In genomic region chr6:141250984-141251383, GRCm38 (mm10) we compare ENCODE assay signal across 8 mouse cellular contexts. TPM values are rescaled to one million over a fixed set of nuclear protein-coding genes. Genes with fewer than 3 reads are reported as not detected.
DNase-seq lines count a peak whose midpoint lies in the region; ATAC-seq and TF ChIP-seq lines count a peak whose summit lies in the region.
"Had no signal": no experiment of that assay in that cellular context is flagged by ENCODE, and none has a peak within 500 bp of the region (broad histone marks: within the 10 kb centered on the region; RNA-seq: fewer than 3 reads in every experiment).

No protein-coding gene starts in this region.

- intact Hi-C loops in left cerebral cortex, postnatal 14 days (cut with DNase I), result loop anchor here (10.0 kb wide), 2 partner anchors 326 to 486 kb away; no protein-coding TSS in a partner anchor

- peak overlapping the region; percentile 69 for H3K4me3 ChIP-seq in lung, embryonic 16.5 days (ENCODE audit: low read length)
- H3K4me3 ChIP-seq in forebrain, postnatal 0 days (ENCODE audit: low read depth, low read length), result no peak overlapping the region
- peak overlapping the region; percentile 81 for H3K4me3 ChIP-seq in limb, embryonic 13.5 days
- peak overlapping the region; percentile 67 for H3K4me3 ChIP-seq in stomach, embryonic 15.5 days (replicated peaks)

- no peak overlapping the region for H3K27ac ChIP-seq in lung, embryonic 16.5 days (ENCODE audit: low read length)
- H3K27ac ChIP-seq in forebrain, postnatal 0 days (ENCODE audit: low read depth, low read length), result no peak overlapping the region
- no peak overlapping the region for H3K27ac ChIP-seq in limb, embryonic 13.5 days
- H3K27ac ChIP-seq in stomach, embryonic 15.5 days, result no peak overlapping the region

- no peak for DNase-seq in lung, adult 18-20 months
- no peak for DNase-seq in forebrain, postnatal 0 days
- no peak for DNase-seq in spleen, postnatal 14 days (ENCODE audit: low spot score in 2 of 2)
- DNase-seq in left cerebral cortex, postnatal 14 days (ENCODE audit: low spot score in 2 of 2), result no peak
- DNase-seq: spleen, adult 18-20 months had no signal

- 0 out of 2 replicates have a peak overlapping the region, but pooled peaks have one; percentile 6 for H3K9ac ChIP-seq in lung, embryonic 16.5 days (ENCODE audit: low read length)
- H3K9ac ChIP-seq in forebrain, postnatal 0 days, result no peak overlapping the region
- H3K9ac ChIP-seq in limb, embryonic 13.5 days, result peak overlapping the region; percentile 89
- peak overlapping the region; percentile 68; the same call in 1 of the 2 replicates for H3K9ac ChIP-seq in stomach, embryonic 15.5 days

- WGBS in lung, embryonic 16.5 days, result 37% methylated on average over 6 of the region's 6 CpGs
- WGBS in forebrain, postnatal 0 days, result 61% methylated on average over 6 of the region's 6 CpGs
- 37% methylated on average over 6 of the region's 6 CpGs for WGBS in limb, embryonic 13.5 days
- 36% methylated on average over 6 of the region's 6 CpGs for WGBS in stomach, embryonic 15.5 days

- H3K9me3 ChIP-seq in lung, embryonic 16.5 days (ENCODE audit: control insufficient read depth, low read length), result no peaks in the 10 kb centered on the region
- H3K9me3 ChIP-seq in forebrain, postnatal 0 days (ENCODE audit: low read length), result no peaks in the 10 kb centered on the region
- no peaks in the 10 kb centered on the region for H3K9me3 ChIP-seq in limb, embryonic 13.5 days
- H3K9me3 ChIP-seq in stomach, embryonic 15.5 days, result no peaks in the 10 kb centered on the region

- no peaks in the 10 kb centered on the region for H3K27me3 ChIP-seq in lung, embryonic 16.5 days (ENCODE audit: control insufficient read depth, insufficient read depth, low read depth, low read length)
- H3K27me3 ChIP-seq in forebrain, postnatal 0 days (ENCODE audit: insufficient read depth, low read length), result peaks cover 14% of the 10 kb centered on the region
- 0 out of 2 replicates have a peak, but pooled peaks cover 5% of the 10 kb centered on the region for H3K27me3 ChIP-seq in limb, embryonic 13.5 days
- H3K27me3 ChIP-seq in stomach, embryonic 15.5 days (replicated peaks), result 0 out of 2 replicates have a peak, but pooled peaks cover 13% of the 10 kb centered on the region

- peak overlapping the region; percentile 93 for H3K4me2 ChIP-seq in lung, embryonic 16.5 days (ENCODE audit: low read depth, low read length)
- H3K4me2 ChIP-seq in forebrain, postnatal 0 days (ENCODE audit: low read depth), result peak overlapping the region; percentile 87; the same call in 1 of the 2 replicates
- H3K4me2 ChIP-seq in limb, embryonic 13.5 days (replicated peaks), result peak overlapping the region; percentile 84
- peak overlapping the region; percentile 72 for H3K4me2 ChIP-seq in stomach, embryonic 15.5 days

- peaks cover 4% of the 10 kb centered on the region; the same call in 1 of the 2 replicates for H3K4me1 ChIP-seq in lung, embryonic 16.5 days (replicated peaks; ENCODE audit: control insufficient read depth, insufficient read depth, low read length)
- H3K4me1 ChIP-seq in forebrain, postnatal 0 days (ENCODE audit: insufficient read depth), result no peaks in the 10 kb centered on the region
- H3K4me1 ChIP-seq in limb, embryonic 13.5 days, result peaks cover 55% of the 10 kb centered on the region
- H3K4me1 ChIP-seq in stomach, embryonic 15.5 days, result peaks cover 10% of the 10 kb centered on the region; the same call in 1 of the 2 replicates

- no peak for ATAC-seq in lung, embryonic 16.5 days (ENCODE audit: low read depth)
- ATAC-seq in forebrain, postnatal 0 days, result no peak
- no peak for ATAC-seq in limb, embryonic 13.5 days (ENCODE audit: low FRiP score, low read depth)
- ATAC-seq in stomach, embryonic 15.5 days (ENCODE audit: insufficient read depth, low FRiP score, low read depth), result no peak

- no peak for TF ChIP-seq CTCF in forebrain, postnatal 0 days (IDR thresholded peaks at IDR 0.05; ENCODE audit: low read depth)

- no peaks in the 10 kb centered on the region for H3K36me3 ChIP-seq in lung, embryonic 16.5 days (ENCODE audit: control insufficient read depth, insufficient read depth, low read length)
- H3K36me3 ChIP-seq in forebrain, postnatal 0 days (ENCODE audit: insufficient read depth), result no peaks in the 10 kb centered on the region
- no peaks in the 10 kb centered on the region for H3K36me3 ChIP-seq in limb, embryonic 13.5 days
- no peaks in the 10 kb centered on the region for H3K36me3 ChIP-seq in stomach, embryonic 15.5 days

RNA-seq across cellular contexts. Expression of gene Pde3a, which starts 1.9 kb away (rescaled TPM):
- polyA plus RNA-seq in lung, embryonic 16.5 days (2015; fragmentation: Nextera tagmentation; extraction: Ambion mirVana), result 4.4 and 4.8 TPM in 2 replicates
- total RNA-seq in forebrain, postnatal 0 days (2014; rRNA removed), result 4.7 and 4.9 TPM in 2 replicates
- 0.44 and 1.2 TPM in 2 replicates for polyA plus RNA-seq in forebrain, postnatal 0 days (2015; fragmentation: Nextera tagmentation; extraction: Ambion mirVana)
- polyA plus RNA-seq in limb, embryonic 13.5 days (2015; fragmentation: Nextera tagmentation; extraction: Ambion mirVana), result 3.9 and 4.2 TPM in 2 replicates
- polyA plus RNA-seq in stomach, embryonic 15.5 days (2015; fragmentation: Nextera tagmentation; extraction: Ambion mirVana), result 10.6 and 12.8 TPM in 2 replicates
- total RNA-seq in left cerebral cortex, postnatal 14 days (2021), result 1 to 10 TPM; 2.5 TPM
